Mouse (Mus musculus): ENCODE results near the gene Pcare. TPM values are rescaled to one million over a fixed set of nuclear protein-coding genes. Genes with fewer than 3 reads are reported as not detected.
A peak's percentile ranks its signal among the peaks of the same experiment; 100 is the strongest.

The Pcare gene
- polyA plus RNA-seq, 1 experiment from 2014 or later = 0.04 TPM

GRCm38 (mm10) chr17:71705550-71706480 is 46.9 kb downstream of the Pcare start:
- ATAC-seq (ENCODE audit: low FRiP score, low TSS enrichment) = no peak
- Histone ChIP-seq H3K4me2 (replicated peaks; ENCODE audit: low read depth, low read length) (no peak overlapping the region), H3K27me3 (ENCODE audit: insufficient read depth, low read length) (no peaks in the 10 kb centered on the region), H3K4me1 (ENCODE audit: insufficient read depth, low read length) (no peaks in the 10 kb centered on the region), H3K36me3 (ENCODE audit: insufficient read depth, low read length) (no peaks in the 10 kb centered on the region), H3K27ac (ENCODE audit: low read length) (no peak overlapping the region), H3K9me3 (ENCODE audit: low read length) (no peaks in the 10 kb centered on the region), H3K9ac (replicated peaks; ENCODE audit: low read length) (no peak overlapping the region), H3K4me3 (ENCODE audit: low read length) (no peak overlapping the region)
- 84% methylated on average over 14 of the region's 14 CpGs for WGBS

GRCm38 (mm10) chr17:71705113-71705512 is 47.6 kb downstream of the Pcare start:
- no peak for ATAC-seq (ENCODE audit: low FRiP score, low TSS enrichment)

GRCm38 (mm10) chr17:71698619-71698956 is 54.1 kb downstream of the Pcare start:
- H3K27ac ChIP-seq (ENCODE audit: low read length) = no peak overlapping the region

More at GRCm38 (mm10) chr17:71705113-71705512, 47.6 kb downstream of the Pcare start:
- Histone ChIP-seq H3K27ac (ENCODE audit: low read length) (no peak overlapping the region), H3K9ac (replicated peaks; ENCODE audit: low read length) (no peak overlapping the region), H3K4me2 (replicated peaks; ENCODE audit: low read depth, low read length) (no peak overlapping the region), H3K27me3 (ENCODE audit: insufficient read depth, low read length) (no peaks in the 10 kb centered on the region), H3K4me3 (ENCODE audit: low read length) (no peak overlapping the region), H3K36me3 (ENCODE audit: insufficient read depth, low read length) (no peaks in the 10 kb centered on the region), H3K9me3 (ENCODE audit: low read length) (no peaks in the 10 kb centered on the region), H3K4me1 (ENCODE audit: insufficient read depth, low read length) (no peaks in the 10 kb centered on the region)
- WGBS = 61% methylated on average over 1 of the region's 1 CpGs

GRCm38 (mm10) chr17:71697896-71698618 is 54.6 kb downstream of the Pcare start:
- H3K9me3 ChIP-seq (ENCODE audit: low read length) = no peaks in the 10 kb centered on the region
- no peaks in the 10 kb centered on the region for H3K27me3 ChIP-seq (ENCODE audit: insufficient read depth, low read length)
- no peak overlapping the region for H3K9ac ChIP-seq (replicated peaks; ENCODE audit: low read length)
- H3K36me3 ChIP-seq (ENCODE audit: insufficient read depth, low read length) = no peaks in the 10 kb centered on the region
- peaks cover 12% of the 10 kb centered on the region for H3K4me1 ChIP-seq (ENCODE audit: insufficient read depth, low read length)
- WGBS = 56% methylated on average over 11 of the region's 11 CpGs
- no peak for ATAC-seq (ENCODE audit: low FRiP score, low TSS enrichment)
- no peak overlapping the region for H3K4me3 ChIP-seq (ENCODE audit: low read length)
- no peak overlapping the region for H3K27ac ChIP-seq (ENCODE audit: low read length)
- H3K4me2 ChIP-seq (replicated peaks; ENCODE audit: low read depth, low read length) = no peak overlapping the region

More at GRCm38 (mm10) chr17:71698619-71698956, 54.1 kb downstream of the Pcare start:
- Histone ChIP-seq H3K36me3 (ENCODE audit: insufficient read depth, low read length) (no peaks in the 10 kb centered on the region), H3K27me3 (ENCODE audit: insufficient read depth, low read length) (no peaks in the 10 kb centered on the region), H3K9me3 (ENCODE audit: low read length) (no peaks in the 10 kb centered on the region), H3K4me3 (ENCODE audit: low read length) (no peak overlapping the region), H3K4me2 (replicated peaks; ENCODE audit: low read depth, low read length) (no peak overlapping the region), H3K4me1 (ENCODE audit: insufficient read depth, low read length) (0 out of 2 replicates have a peak, but pooled peaks cover 7% of the 10 kb centered on the region), H3K9ac (replicated peaks; ENCODE audit: low read length) (no peak overlapping the region)
- no peak for ATAC-seq (ENCODE audit: low FRiP score, low TSS enrichment)
- WGBS = 87% methylated on average over 11 of the region's 11 CpGs

GRCm38 (mm10) chr17:71696396-71696795 is 56.3 kb downstream of the Pcare start:
- Histone ChIP-seq H3K4me1 (ENCODE audit: insufficient read depth, low read length) (peaks cover 18% of the 10 kb centered on the region), H3K27me3 (ENCODE audit: insufficient read depth, low read length) (no peaks in the 10 kb centered on the region), H3K4me2 (replicated peaks; ENCODE audit: low read depth, low read length) (no peak overlapping the region), H3K4me3 (ENCODE audit: low read length) (no peak overlapping the region), H3K27ac (ENCODE audit: low read length) (no peak overlapping the region), H3K9ac (replicated peaks; ENCODE audit: low read length) (no peak overlapping the region), H3K9me3 (ENCODE audit: low read length) (no peaks in the 10 kb centered on the region), H3K36me3 (ENCODE audit: insufficient read depth, low read length) (no peaks in the 10 kb centered on the region)
- 78% methylated on average over 5 of the region's 5 CpGs for WGBS
- ATAC-seq (ENCODE audit: low FRiP score, low TSS enrichment) = peak; percentile 24; the same call in 1 of the 2 replicates

- no peaks in the 10 kb centered on the region for H3K36me3 ChIP-seq (ENCODE audit: insufficient read depth, low read length)
- ATAC-seq (ENCODE audit: low FRiP score, low TSS enrichment) = no peak
- no peaks in the 10 kb centered on the region for H3K27me3 ChIP-seq (ENCODE audit: insufficient read depth, low read length)
- no peaks in the 10 kb centered on the region for H3K9me3 ChIP-seq (ENCODE audit: low read length)
- no peak overlapping the region for H3K9ac ChIP-seq (replicated peaks; ENCODE audit: low read length)
- H3K4me3 ChIP-seq (ENCODE audit: low read length) = no peak overlapping the region
- H3K4me2 ChIP-seq (replicated peaks; ENCODE audit: low read depth, low read length) = no peak overlapping the region
- 43% methylated on average over 15 of the region's 15 CpGs for WGBS
- H3K4me1 ChIP-seq (ENCODE audit: insufficient read depth, low read length) = peaks cover 20% of the 10 kb centered on the region
- H3K27ac ChIP-seq (ENCODE audit: low read length) = no peak overlapping the region
Measured at GRCm38 (mm10) chr17:71695716-71696315, 56.9 kb downstream of the Pcare start.

- no peak for ATAC-seq (ENCODE audit: low FRiP score, low TSS enrichment)
- Histone ChIP-seq H3K9me3 (ENCODE audit: low read length) (no peaks in the 10 kb centered on the region), H3K4me3 (ENCODE audit: low read length) (no peak overlapping the region), H3K4me2 (replicated peaks; ENCODE audit: low read depth, low read length) (no peak overlapping the region), H3K27me3 (ENCODE audit: insufficient read depth, low read length) (no peaks in the 10 kb centered on the region), H3K4me1 (ENCODE audit: insufficient read depth, low read length) (peaks cover 20% of the 10 kb centered on the region), H3K27ac (ENCODE audit: low read length) (no peak overlapping the region), H3K36me3 (ENCODE audit: insufficient read depth, low read length) (no peaks in the 10 kb centered on the region), H3K9ac (replicated peaks; ENCODE audit: low read length) (no peak overlapping the region)
- 86% methylated on average over 8 of the region's 8 CpGs for WGBS
Measured at GRCm38 (mm10) chr17:71695151-71695550, 57.5 kb downstream of the Pcare start.

- ATAC-seq (ENCODE audit: low FRiP score, low TSS enrichment) = no peak
- H3K9ac ChIP-seq (replicated peaks; ENCODE audit: low read length) = no peak overlapping the region
- no peak overlapping the region for H3K4me2 ChIP-seq (replicated peaks; ENCODE audit: low read depth, low read length)
- H3K4me3 ChIP-seq (ENCODE audit: low read length) = no peak overlapping the region
- WGBS = 54% methylated on average over 8 of the region's 8 CpGs
- H3K9me3 ChIP-seq (ENCODE audit: low read length) = no peaks in the 10 kb centered on the region
- no peaks in the 10 kb centered on the region for H3K36me3 ChIP-seq (ENCODE audit: insufficient read depth, low read length)
- no peaks in the 10 kb centered on the region for H3K27me3 ChIP-seq (ENCODE audit: insufficient read depth, low read length)
- no peak overlapping the region for H3K27ac ChIP-seq (ENCODE audit: low read length)
- peaks cover 20% of the 10 kb centered on the region for H3K4me1 ChIP-seq (ENCODE audit: insufficient read depth, low read length)
Measured at GRCm38 (mm10) chr17:71693780-71694179, 58.9 kb downstream of the Pcare start.

Data from kidney, embryonic 16.5 days (tissue).